Mouse (Mus musculus): Measurements from ENCODE around the gene L3mbtl1. TPM values are rescaled to one million over a fixed set of nuclear protein-coding genes. Genes with fewer than 3 reads are reported as not detected.
A peak's percentile ranks its signal among the peaks of the same experiment; 100 is the strongest.

Gene L3mbtl1
- total and polyA plus RNA-seq, 2 experiments from 2014 or later: 3.4 to 10.4 TPM

GRCm38 (mm10) chr2:162930516-162931122 is 12.7 kb upstream of the L3mbtl1 start:
- ATAC-seq (peak; percentile 28; the same call in 1 of the 2 replicates), DNase-seq (no peak)
- H3K36me3 ChIP-seq (ENCODE audit: insufficient read depth): peaks cover 19% of the 10 kb centered on the region
- peak overlapping the region; percentile 100 for H3K4me3 ChIP-seq (ENCODE audit: low read depth, low read length)
- H3K9me3 ChIP-seq (ENCODE audit: low read length): no peaks in the 10 kb centered on the region
- peak overlapping the region; percentile 100 for H3K9ac ChIP-seq
- no peaks in the 10 kb centered on the region for H3K27me3 ChIP-seq (ENCODE audit: insufficient read depth, low read length)
- peak overlapping the region; percentile 99 for H3K27ac ChIP-seq (ENCODE audit: low read depth, low read length)
- under 1% methylated on average over 18 of the region's 18 CpGs for WGBS
- peak overlapping the region; percentile 82 for H3K4me2 ChIP-seq (ENCODE audit: low read depth)
- no peak for TF ChIP-seq CTCF (IDR thresholded peaks at IDR 0.05; ENCODE audit: low read depth)
- peaks cover 8% of the 10 kb centered on the region; the same call in 1 of the 2 replicates for H3K4me1 ChIP-seq (ENCODE audit: insufficient read depth)

- Histone ChIP-seq H3K4me2 (ENCODE audit: low read depth) (peak within 1 kb of the TSS; percentile 82), H3K27me3 (ENCODE audit: insufficient read depth, low read length) (no peaks in the 10 kb centered on the region), H3K9ac (peak within 1 kb of the TSS; percentile 100), H3K36me3 (ENCODE audit: insufficient read depth) (peaks cover 19% of the 10 kb centered on the region), H3K9me3 (ENCODE audit: low read length) (no peaks in the 10 kb centered on the region), H3K4me3 (ENCODE audit: low read depth, low read length) (peak within 1 kb of the TSS; percentile 100), H3K27ac (ENCODE audit: low read depth, low read length) (peak within 1 kb of the TSS; percentile 99), H3K4me1 (ENCODE audit: insufficient read depth) (peaks cover 8% of the 10 kb centered on the region; the same call in 1 of the 2 replicates)
- under 1% methylated on average over 64 of the region's 68 CpGs for WGBS
- DNase-seq (peak; percentile 99), ATAC-seq (peak; percentile 96)
- TF ChIP-seq CTCF (IDR thresholded peaks at IDR 0.05; ENCODE audit: low read depth): no peak
Observed at GRCm38 (mm10) chr2:162931123-162931673, 12.1 kb upstream of the L3mbtl1 start, which contains the start of gene Srsf6. Gene Srsf6 (plus strand): TSS chr2:162931528.

- peak; percentile 80 for DNase-seq
- Histone ChIP-seq H3K4me3 (ENCODE audit: low read depth, low read length) (peak overlapping the region; percentile 100), H3K36me3 (ENCODE audit: insufficient read depth) (peaks cover 26% of the 10 kb centered on the region), H3K4me2 (ENCODE audit: low read depth) (peak overlapping the region; percentile 82), H3K9ac (peak overlapping the region; percentile 100), H3K9me3 (ENCODE audit: low read length) (no peaks in the 10 kb centered on the region), H3K27ac (ENCODE audit: low read depth, low read length) (peak overlapping the region; percentile 99), H3K27me3 (ENCODE audit: insufficient read depth, low read length) (no peaks in the 10 kb centered on the region), H3K4me1 (ENCODE audit: insufficient read depth) (peaks cover 8% of the 10 kb centered on the region; the same call in 1 of the 2 replicates)
- TF ChIP-seq CTCF (IDR thresholded peaks at IDR 0.05; ENCODE audit: low read depth): no peak
- under 1% methylated on average over 71 of the region's 103 CpGs for WGBS
- peak; percentile 57 for ATAC-seq
Observed at GRCm38 (mm10) chr2:162931674-162932650, 11.3 kb upstream of the L3mbtl1 start.

GRCm38 (mm10) chr2:162932706-162933105 is 10.6 kb upstream of the L3mbtl1 start:
- peak overlapping the region; percentile 100 for H3K9ac ChIP-seq
- no peak overlapping the region for H3K27ac ChIP-seq (ENCODE audit: low read depth, low read length)
- H3K4me1 ChIP-seq (ENCODE audit: insufficient read depth): peaks cover 8% of the 10 kb centered on the region; the same call in 1 of the 2 replicates
- 51% methylated on average over 4 of the region's 4 CpGs for WGBS
- ATAC-seq (no peak), DNase-seq (no peak)
- no peaks in the 10 kb centered on the region for H3K27me3 ChIP-seq (ENCODE audit: insufficient read depth, low read length)
- H3K4me2 ChIP-seq (ENCODE audit: low read depth): peak overlapping the region; percentile 82
- no peaks in the 10 kb centered on the region for H3K9me3 ChIP-seq (ENCODE audit: low read length)
- H3K4me3 ChIP-seq (ENCODE audit: low read depth, low read length): peak overlapping the region; percentile 100
- peaks cover 30% of the 10 kb centered on the region for H3K36me3 ChIP-seq (ENCODE audit: insufficient read depth)
- TF ChIP-seq CTCF (IDR thresholded peaks at IDR 0.05; ENCODE audit: low read depth): no peak

- TF ChIP-seq CTCF (IDR thresholded peaks at IDR 0.05; ENCODE audit: low read depth): no peak
- Histone ChIP-seq H3K4me3 (ENCODE audit: low read depth, low read length) (no peak overlapping the region), H3K4me2 (ENCODE audit: low read depth) (no peak overlapping the region), H3K27me3 (ENCODE audit: insufficient read depth, low read length) (no peaks in the 10 kb centered on the region), H3K4me1 (ENCODE audit: insufficient read depth) (peaks cover 8% of the 10 kb centered on the region; the same call in 1 of the 2 replicates), H3K9me3 (ENCODE audit: low read length) (no peaks in the 10 kb centered on the region), H3K36me3 (ENCODE audit: insufficient read depth) (peaks cover 42% of the 10 kb centered on the region), H3K27ac (ENCODE audit: low read depth, low read length) (no peak overlapping the region), H3K9ac (no peak overlapping the region)
- no peak for DNase-seq
- WGBS: 94% methylated on average over 19 of the region's 19 CpGs
- ATAC-seq: no peak
Observed at GRCm38 (mm10) chr2:162934421-162934820, 8.9 kb upstream of the L3mbtl1 start.

- no peak for DNase-seq
- peaks cover 52% of the 10 kb centered on the region for H3K36me3 ChIP-seq (ENCODE audit: insufficient read depth)
- no peak overlapping the region for H3K9ac ChIP-seq
- no peak overlapping the region for H3K4me3 ChIP-seq (ENCODE audit: low read depth, low read length)
- 0 out of 2 replicates have a peak, but pooled peaks cover 3% of the 10 kb centered on the region for H3K4me1 ChIP-seq (ENCODE audit: insufficient read depth)
- H3K27me3 ChIP-seq (ENCODE audit: insufficient read depth, low read length): no peaks in the 10 kb centered on the region
- no peak overlapping the region for H3K4me2 ChIP-seq (ENCODE audit: low read depth)
- WGBS: 97% methylated on average over 3 of the region's 3 CpGs
- ATAC-seq: no peak
- H3K27ac ChIP-seq (ENCODE audit: low read depth, low read length): no peak overlapping the region
- TF ChIP-seq CTCF (IDR thresholded peaks at IDR 0.05; ENCODE audit: low read depth): no peak
- H3K9me3 ChIP-seq (ENCODE audit: low read length): no peaks in the 10 kb centered on the region
Observed at GRCm38 (mm10) chr2:162935700-162936099, 7.6 kb upstream of the L3mbtl1 start.
